Mouse (Mus musculus) cerebral cortex, adult 2 months (tissue): ENCODE data around the gene Lemd2.

ENCODE experiments used
- WGBS: fragments of 180-500 bp; shearing (Covaris S2); methylation state at CpG from one replicate; pipeline ENCODE4 v1.1.7; 2018; 5-methylcytosine and 5-hydroxymethylcytosine counted together

Gene Lemd2

DNA sequence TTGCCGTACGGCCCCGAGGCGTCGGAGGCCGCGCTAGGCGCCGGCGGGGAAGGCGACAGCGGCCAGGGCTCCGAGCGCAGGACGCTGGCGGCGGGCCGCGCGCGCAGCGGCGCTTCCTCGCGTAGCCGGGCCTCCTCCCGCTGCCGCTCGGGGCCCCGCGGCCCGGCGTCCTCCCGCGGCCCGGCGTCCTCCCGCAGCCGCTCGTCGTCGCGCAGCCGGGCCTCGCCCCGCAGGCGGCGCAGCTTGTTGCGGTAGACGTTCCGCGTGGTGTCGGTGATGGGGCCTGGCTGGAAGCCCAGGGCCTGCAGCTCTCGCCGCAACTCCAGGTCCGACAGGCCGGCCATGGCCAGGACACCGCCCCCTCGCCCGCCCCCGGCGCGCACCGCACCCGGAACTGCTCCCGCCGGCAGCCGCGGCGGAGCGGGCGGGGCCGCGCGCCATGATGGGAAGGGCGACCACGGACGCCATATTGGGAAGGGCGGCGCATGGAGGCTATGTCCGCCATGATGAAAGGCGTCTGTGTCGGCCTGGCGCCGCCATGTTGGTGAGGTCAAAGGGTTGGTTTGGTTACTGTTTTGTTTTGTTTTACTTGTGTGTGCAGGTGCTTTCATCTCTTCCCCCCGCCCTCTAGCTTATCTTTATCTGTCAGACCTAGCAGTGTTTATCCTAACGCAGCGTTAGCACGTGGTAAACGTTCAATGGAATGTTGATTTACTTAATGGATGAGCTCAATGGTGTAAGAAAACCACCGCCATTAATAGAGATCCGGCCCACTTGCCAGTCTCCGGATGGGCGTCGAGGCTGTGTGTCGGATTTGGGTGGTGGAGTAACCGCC, at the start of gene Lemd2:
Gene Lemd2, minus strand, starts transcription at position 395 of the 835 bp plus-strand sequence.
- 3% methylated on average over 95 of the region's 97 CpGs for WGBS

DNA sequence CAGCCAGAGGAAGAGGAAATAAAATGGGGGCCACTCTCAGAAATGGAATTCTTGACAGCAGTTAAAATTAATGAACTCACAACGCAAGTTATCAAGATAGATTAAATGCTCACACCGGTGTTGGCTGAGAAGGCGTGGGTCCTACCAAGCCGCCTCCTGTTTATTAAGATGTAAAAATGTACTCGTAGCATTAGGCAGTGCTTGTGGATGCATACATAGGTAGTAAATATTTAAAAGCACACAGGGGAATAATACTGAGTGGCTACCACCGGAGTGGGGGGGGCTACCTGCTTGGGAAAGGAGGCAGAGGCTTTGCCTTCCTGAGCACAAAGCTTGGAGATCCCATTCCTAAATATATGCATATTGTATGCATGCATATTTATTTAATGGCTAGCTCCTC, 46.9 kb upstream of the Lemd2 start:
- WGBS, result 90% methylated on average over 6 of the region's 6 CpGs

DNA sequence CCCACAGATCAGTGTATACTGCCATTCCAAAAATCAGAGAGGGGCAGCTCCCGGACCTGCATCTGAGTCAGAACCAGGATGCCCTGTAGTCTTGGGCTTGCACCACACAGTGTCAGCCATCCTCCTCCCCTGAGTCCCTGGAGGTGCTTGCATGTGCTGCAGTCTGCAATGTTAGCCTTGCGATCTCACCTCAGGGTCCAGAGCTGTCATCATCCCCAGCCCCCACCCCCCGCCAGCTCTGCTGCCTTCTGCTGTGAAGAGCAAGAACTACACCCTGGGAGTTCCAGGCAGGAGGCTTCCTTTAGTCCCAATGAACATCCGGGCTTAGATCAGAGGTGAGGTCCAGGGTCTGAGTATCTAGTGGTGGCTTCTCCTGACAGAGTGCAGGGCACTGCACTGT, 46.2 kb upstream of the Lemd2 start:
- 65% methylated on average over 4 of the region's 4 CpGs for WGBS

DNA sequence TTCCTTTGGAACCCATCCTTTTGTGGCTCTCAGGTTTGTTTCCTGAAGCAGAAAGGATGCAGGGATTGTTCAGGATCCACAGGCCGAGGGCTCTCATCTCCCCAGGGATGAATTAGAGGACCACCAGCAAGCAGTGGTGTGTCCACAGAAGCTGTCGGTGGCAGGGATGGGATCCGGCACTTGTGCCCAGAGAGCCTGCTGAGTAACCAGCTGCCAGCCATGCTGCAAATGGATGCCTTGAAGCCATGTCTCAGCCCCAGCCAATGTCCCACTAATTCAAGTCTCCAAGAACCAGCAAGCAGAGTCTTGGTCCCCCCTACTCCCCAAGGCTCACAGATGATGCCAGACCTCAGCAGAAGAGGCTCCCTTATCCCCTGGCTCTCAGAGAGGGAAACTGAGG, 44.8 kb upstream of the Lemd2 start:
- WGBS, result 88% methylated on average over 3 of the region's 3 CpGs

DNA sequence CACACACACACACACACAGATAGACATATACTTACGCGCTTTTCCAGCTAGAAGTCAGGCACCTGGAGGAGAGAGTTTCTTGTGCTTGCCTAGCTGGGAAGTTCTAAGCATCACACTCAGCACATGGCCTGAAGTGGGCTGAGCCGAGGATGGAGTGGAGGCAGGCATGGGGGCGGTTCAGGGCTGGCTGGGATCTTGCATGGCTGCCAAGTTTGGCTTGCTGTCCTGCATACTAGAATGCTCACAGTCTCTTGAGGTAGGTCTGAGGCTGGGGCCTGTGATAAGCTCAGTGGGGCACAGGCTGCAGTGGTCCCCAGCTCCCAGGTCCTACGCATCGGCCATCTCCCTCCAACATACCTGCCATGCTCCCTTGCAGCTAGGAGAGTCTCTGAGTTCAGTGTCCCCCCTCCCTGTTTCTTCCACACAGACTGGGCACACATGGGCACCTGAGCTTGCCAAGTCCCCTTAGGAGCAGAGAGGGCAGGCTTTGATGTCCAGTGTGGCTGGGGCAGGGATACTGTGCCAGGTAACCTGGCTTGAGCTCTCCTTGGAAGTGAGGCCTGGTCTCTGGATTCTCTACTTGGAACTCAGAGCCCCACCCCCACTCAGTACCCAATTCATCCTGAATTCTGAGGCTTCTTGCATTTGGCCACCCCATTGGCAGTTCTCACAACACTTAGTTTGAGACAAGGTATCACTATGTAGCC, 43.6 kb upstream of the Lemd2 start:
- WGBS, result 72% methylated on average over 6 of the region's 6 CpGs

DNA sequence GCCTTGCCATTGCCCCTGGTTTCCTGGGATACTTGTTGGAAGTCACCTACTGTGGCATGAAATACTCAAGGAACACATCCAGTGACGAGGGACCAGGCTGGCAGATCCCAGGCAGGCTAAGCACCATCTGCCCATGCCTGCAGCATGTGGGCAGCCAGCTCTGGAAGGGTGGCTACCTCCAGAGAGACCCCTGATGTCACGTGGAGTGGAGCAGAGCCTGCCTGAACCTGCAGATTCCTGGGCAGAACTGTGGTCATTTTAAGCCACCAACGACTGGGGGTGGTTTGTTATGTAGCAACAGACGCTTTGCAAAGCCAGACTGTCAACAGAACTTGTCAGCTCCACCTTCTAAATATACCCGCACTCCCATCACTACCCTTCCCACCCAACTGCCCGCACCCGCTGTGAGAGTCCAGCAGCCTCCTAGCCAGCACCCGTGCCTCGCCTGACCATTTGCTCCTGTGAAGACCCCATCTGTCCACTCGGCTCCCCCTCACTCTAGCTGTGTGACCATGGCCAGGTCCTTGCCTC, 41.6 kb upstream of the Lemd2 start:
- 49% methylated on average over 10 of the region's 10 CpGs for WGBS

DNA sequence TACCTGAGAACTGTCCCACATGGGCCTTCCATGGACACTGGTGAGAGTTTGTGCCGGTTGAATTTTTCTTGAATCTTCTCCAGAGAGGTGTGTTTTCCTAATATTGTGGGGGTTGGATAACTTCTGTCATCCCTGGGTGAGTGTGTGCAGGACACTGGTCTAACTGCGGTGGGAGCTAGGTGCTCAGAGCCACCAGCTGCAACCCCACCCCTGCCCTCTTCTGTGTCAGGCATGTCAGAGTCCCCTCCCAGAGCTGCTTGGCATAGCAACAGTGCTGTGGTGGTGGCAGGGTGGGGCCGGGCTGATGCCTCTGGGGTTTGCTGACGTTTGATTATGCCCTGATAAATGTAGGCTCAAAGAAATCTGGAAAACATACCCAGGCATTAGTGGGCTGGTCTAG, 40.6 kb upstream of the Lemd2 start:
- WGBS, result 91% methylated on average over 4 of the region's 4 CpGs

- WGBS, result 28% methylated on average over 18 of the region's 18 CpGs
Observed at GRCm38 (mm10) chr17:27242194-27243189, 38.2 kb upstream of the Lemd2 start.

DNA sequence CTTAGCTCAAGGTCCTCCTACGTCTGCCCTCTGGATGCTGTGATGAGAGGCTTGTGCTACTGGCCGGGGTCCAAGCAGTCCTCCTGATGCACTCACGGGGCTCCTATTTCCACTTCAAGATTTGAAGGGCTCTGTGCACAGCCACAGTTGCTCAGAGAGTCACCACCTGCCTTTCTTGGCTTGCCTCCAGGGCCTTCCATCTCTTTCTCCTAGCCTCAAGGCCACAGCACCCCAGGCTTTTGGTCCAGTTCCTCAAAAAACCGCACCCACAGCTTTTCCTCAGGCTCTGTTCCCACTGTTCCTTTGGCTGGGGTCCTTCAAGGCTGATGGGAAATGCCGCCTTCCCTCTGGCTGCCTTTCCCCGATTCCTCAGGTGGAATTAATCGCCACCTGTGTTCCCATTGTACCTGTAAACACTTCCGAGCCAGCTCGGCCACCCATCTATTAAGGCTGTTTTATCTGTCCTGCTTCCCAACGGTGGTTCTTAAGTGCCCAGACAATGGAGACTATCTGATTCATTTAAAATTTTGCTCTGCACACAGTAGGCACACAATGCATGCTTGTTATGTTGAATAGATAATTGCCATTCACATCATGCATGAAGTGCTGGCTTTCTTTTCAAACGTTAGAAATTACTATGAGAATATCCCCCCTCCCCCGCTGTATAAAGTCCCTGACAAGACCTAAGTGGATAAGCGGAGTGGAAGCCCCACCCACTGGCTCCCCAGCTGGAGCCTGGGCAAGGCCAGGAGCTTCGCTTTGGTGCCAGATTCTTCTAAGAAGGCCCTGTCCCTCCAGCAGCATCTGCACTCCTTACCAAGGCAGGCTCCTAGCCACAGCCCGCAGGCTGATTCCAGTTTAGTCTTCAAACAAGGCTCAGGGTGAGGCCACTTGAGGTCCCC, 36.5 kb upstream of the Lemd2 start:
- 40% methylated on average over 15 of the region's 15 CpGs for whole genome bisulfite sequencing

DNA sequence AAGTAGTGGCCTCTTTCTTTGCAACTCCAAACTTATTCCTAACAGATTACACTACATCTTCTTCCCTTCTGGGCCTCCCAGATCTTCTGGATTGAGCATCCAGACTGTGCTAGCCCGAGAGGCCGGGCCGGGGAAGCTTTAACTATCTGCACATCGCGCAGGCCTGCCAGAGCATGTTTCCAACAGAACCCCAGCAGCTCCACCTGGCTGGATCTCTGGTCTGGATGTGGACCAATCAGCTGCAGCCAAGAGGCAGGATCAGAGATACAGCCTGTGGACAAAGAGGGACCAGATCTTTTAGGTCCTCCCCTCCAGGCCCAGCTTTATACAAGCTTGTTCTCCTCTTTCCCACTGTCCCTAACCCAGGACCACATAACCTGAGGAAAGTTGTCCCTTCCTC, 35.7 kb upstream of the Lemd2 start:
- 81% methylated on average over 5 of the region's 5 CpGs for WGBS

DNA sequence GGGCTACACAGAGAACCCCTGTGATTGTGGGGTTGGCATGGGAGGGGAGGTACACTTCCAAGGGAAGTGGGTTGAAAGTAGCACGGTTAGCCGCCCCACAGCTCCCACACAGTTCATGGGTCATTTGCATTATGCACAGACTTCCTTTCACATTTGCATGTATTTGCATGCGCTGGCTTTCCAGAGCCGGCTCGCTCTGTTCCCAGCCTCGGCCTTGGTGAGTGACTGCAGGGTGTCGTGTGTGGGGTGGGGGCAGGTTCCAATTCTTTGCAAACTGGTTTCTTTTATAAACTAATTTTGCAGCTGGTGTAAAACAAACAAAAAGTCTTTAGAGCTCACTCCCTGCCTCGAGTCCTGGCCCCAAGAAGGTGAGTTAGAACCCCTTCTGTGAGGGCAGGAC, 34.4 kb upstream of the Lemd2 start:
- WGBS, result 62% methylated on average over 8 of the region's 8 CpGs

DNA sequence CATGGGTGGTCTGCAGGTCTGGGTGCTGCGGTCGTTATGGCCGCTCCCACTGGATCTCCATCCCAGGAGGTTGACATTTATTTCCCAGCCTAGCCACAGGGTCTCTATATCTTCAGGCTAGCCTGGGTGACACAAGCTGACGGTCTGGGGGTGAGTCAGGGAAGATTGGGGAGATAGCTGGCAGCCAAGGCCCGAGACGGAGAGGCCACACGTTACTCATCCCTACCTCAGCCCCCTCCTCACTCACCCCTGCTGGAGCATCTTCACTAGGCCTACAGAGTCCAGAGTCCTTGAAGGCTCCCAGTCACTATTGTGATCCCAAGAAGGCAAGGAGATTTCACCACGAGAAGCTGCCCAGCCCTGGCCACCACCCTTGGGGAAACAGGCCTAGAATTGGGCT, 33.5 kb upstream of the Lemd2 start:
- 88% methylated on average over 8 of the region's 8 CpGs for WGBS

DNA sequence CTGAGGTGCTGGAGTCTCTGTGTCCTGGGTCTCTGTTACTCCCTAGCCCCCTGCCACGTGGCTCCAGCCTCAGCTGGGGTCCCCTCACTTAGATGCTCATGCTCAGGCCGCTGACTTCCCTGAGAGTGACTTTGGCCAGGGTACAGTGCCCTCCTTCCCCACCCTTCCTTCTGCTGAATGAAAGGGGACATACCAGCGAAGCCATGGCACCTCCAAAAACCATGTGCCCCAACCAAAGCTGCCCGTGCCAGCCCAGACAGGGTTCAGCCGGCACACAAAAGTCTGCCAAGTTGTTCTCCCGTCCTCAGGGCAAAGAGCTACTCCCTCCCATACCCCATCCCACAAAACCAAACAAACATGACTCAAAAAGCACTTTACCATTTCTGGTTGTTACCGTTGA, 29.0 kb upstream of the Lemd2 start:
- WGBS, result 81% methylated on average over 7 of the region's 7 CpGs

- WGBS, result 91% methylated on average over 3 of the region's 3 CpGs
Observed at GRCm38 (mm10) chr17:27232176-27232575, 27.9 kb upstream of the Lemd2 start.

DNA sequence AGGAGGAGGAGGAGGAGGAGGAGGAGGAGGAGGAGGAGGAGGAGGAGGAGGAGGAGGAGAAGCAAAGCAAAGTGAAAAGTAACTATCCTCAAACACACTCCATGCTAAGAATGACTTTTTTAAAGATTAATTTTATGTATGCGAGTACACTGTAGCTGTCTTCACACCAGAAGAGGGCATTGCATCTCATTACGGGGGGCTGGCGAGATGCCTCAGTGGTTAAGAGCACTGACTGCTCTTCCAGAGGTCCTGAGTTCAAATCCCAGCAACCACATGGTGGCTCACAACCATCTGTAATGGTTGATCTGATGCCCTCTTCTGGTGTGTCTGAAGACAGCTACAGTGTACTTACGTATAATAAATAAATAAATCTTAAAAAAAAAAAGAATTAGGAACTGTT, 27.3 kb upstream of the Lemd2 start:
- 53% methylated on average over 4 of the region's 4 CpGs for WGBS

GRCm38 (mm10) chr17:27231146-27231503, 26.9 kb upstream of the Lemd2 start:
- WGBS, result 11% methylated on average over 6 of the region's 6 CpGs

- WGBS, result 58% methylated on average over 8 of the region's 8 CpGs
Observed at GRCm38 (mm10) chr17:27230455-27231145, 26.3 kb upstream of the Lemd2 start.

- 39% methylated on average over 14 of the region's 14 CpGs for WGBS
Observed at GRCm38 (mm10) chr17:27229710-27230454, 25.6 kb upstream of the Lemd2 start.

DNA sequence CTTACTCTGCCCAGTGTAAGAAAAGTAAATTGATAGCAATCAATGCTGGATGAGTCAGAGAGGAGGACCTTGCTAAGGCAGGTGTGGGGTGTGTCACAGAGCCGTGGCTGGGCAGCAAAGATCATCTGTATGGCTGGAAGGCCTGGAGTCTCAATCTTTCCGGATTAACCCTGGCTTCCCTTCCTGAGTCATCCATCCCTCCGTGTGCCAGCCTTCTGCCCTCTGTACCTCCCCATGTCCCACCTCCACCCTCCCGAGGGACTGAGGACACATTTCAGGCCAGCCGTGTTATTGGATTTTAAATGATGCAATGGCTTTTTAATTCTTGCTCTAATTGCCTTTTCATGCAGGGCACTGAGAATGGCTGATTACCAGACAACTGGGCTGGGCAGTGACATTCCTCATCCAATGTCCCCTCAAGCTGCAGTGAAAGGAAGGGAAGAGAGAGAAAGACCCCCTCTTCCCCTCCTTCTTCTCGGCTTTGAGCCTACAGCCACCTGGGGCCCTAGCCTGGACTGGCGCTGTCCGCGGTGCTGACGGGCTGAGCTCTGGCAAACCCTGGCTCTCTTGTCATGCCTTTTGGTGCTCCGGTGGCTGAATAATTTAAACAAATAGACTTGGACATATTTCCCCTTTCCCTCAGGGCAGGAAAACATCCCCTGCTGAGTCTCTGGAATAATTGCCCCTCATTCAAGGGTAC, 24.1 kb upstream of the Lemd2 start:
- WGBS, result 51% methylated on average over 11 of the region's 11 CpGs
